In genomic region chrX:18442066-18442465, GRCm38 (mm10) we compare ENCODE assay signal across 9 mouse cellular contexts. TPM values are rescaled to one million over a fixed set of nuclear protein-coding genes. Genes with fewer than 3 reads are reported as not detected.
DNase-seq lines count a peak whose midpoint lies in the region; ATAC-seq and TF ChIP-seq lines count a peak whose summit lies in the region.
"Had no signal": no experiment of that assay in that cellular context is flagged by ENCODE, and none has a peak within 500 bp of the region (broad histone marks: within the 10 kb centered on the region; RNA-seq: fewer than 3 reads in every experiment).

No protein-coding gene starts in this region.

- peak; percentile 54 for DNase-seq in kidney, adult 18-20 months
- peak; percentile 87 for DNase-seq in adipocyte (ENCODE audit: low spot score)
- DNase-seq in heart, adult 9 months (ENCODE audit: low spot score in 2 of 2): peak; percentile 26 to 74
- peak; percentile 6 to 35 for DNase-seq in layer of hippocampus, postnatal 36 days
- DNase-seq in thymus, postnatal 25 days: peak; percentile 1

- H3K4me2 ChIP-seq in kidney, embryonic 16.5 days (replicated peaks; ENCODE audit: low read depth, low read length): no peak overlapping the region
- no peak overlapping the region for H3K4me2 ChIP-seq in midbrain, embryonic 12.5 days (replicated peaks)

- WGBS in kidney, embryonic 16.5 days: 29% methylated on average over 5 of the region's 5 CpGs
- WGBS in midbrain, embryonic 12.5 days: 44% methylated on average over 5 of the region's 5 CpGs

- no peak overlapping the region for H3K27ac ChIP-seq in kidney, embryonic 16.5 days (ENCODE audit: low read length)
- no peak overlapping the region for H3K27ac ChIP-seq in cortical plate, adult 2 months (ENCODE audit: insufficient read depth, low read length)
- H3K27ac ChIP-seq in midbrain, embryonic 12.5 days (replicated peaks): no peak overlapping the region
- H3K27ac ChIP-seq: macrophage had no signal

- H3K9me3 ChIP-seq in kidney, embryonic 16.5 days (ENCODE audit: low read length): no peaks in the 10 kb centered on the region
- H3K9me3 ChIP-seq in midbrain, embryonic 12.5 days: no peaks in the 10 kb centered on the region

- TF ChIP-seq CTCF in cortical plate, adult 2 months (IDR thresholded peaks at IDR 0.05; ENCODE audit: extremely low read depth, insufficient read depth, low read length): peak; percentile 44

- no peak for TF ChIP-seq POLR2A in cortical plate, adult 2 months (IDR thresholded peaks at IDR 0.05; ENCODE audit: extremely low read depth, insufficient read depth, low read length)

- no peak overlapping the region for H3K9ac ChIP-seq in kidney, embryonic 16.5 days (replicated peaks; ENCODE audit: low read length)
- no peak overlapping the region for H3K9ac ChIP-seq in midbrain, embryonic 12.5 days (replicated peaks)

- no peaks in the 10 kb centered on the region for H3K27me3 ChIP-seq in kidney, embryonic 16.5 days (ENCODE audit: insufficient read depth, low read length)
- no peaks in the 10 kb centered on the region for H3K27me3 ChIP-seq in midbrain, embryonic 12.5 days

- no peak for ATAC-seq in kidney, embryonic 16.5 days (ENCODE audit: low FRiP score, low TSS enrichment)
- peak; percentile 63; the same call in 1 of the 2 replicates for ATAC-seq in midbrain, embryonic 12.5 days (ENCODE audit: low FRiP score, low read depth)

- no peak overlapping the region for H3K4me3 ChIP-seq in kidney, embryonic 16.5 days (ENCODE audit: low read length)
- H3K4me3 ChIP-seq in cortical plate, adult 2 months (ENCODE audit: insufficient read depth, low read length): no peak overlapping the region
- H3K4me3 ChIP-seq in midbrain, embryonic 12.5 days: no peak overlapping the region

- no peaks in the 10 kb centered on the region for H3K4me1 ChIP-seq in kidney, embryonic 16.5 days (ENCODE audit: insufficient read depth, low read length)
- no peaks in the 10 kb centered on the region for H3K4me1 ChIP-seq in cortical plate, adult 2 months (ENCODE audit: control insufficient read depth, insufficient read depth, low read length)
- H3K4me1 ChIP-seq in midbrain, embryonic 12.5 days: no peaks in the 10 kb centered on the region

- no peaks in the 10 kb centered on the region for H3K36me3 ChIP-seq in kidney, embryonic 16.5 days (ENCODE audit: insufficient read depth, low read length)
- H3K36me3 ChIP-seq in midbrain, embryonic 12.5 days: no peaks in the 10 kb centered on the region

RNA-seq across cellular contexts. Expression of gene 4930578C19Rik, which starts 19.1 kb away (rescaled TPM):
- polyA plus RNA-seq in kidney, embryonic 16.5 days (2015; fragmentation: Nextera tagmentation; extraction: Ambion mirVana): 0.78 and 0.82 TPM in 2 replicates
- 1.5 and 1.7 TPM in 2 replicates for polyA plus RNA-seq in cortical plate, adult 2 months (2012; rRNA removed)
- 1 to 10 TPM in 1 of 2 experiments, under 1 TPM in 1; 0.91 to 1.0 TPM for total RNA-seq in layer of hippocampus, postnatal 36 days (2021)
- 0.45 and 0.54 TPM in 2 replicates for polyA plus RNA-seq in midbrain, embryonic 12.5 days (2016; fragmentation: Nextera tagmentation; extraction: Ambion mirVana)
- polyA plus RNA-seq: macrophage had no signal

Comparison
In these comparisons a context has a peak if more than half of its experiments do, and no peak if none do; other contexts are left out.
1. DNase-seq: peak in every context shown above with its lines; median percentile 87 in adipocyte; 54 in kidney, adult 18-20 months; 50 in heart, adult 9 months; 20 in layer of hippocampus, postnatal 36 days; 1 in thymus, postnatal 25 days.